8 mouse cellular contexts compared by ENCODE assay signal in the genomic region with DNA sequence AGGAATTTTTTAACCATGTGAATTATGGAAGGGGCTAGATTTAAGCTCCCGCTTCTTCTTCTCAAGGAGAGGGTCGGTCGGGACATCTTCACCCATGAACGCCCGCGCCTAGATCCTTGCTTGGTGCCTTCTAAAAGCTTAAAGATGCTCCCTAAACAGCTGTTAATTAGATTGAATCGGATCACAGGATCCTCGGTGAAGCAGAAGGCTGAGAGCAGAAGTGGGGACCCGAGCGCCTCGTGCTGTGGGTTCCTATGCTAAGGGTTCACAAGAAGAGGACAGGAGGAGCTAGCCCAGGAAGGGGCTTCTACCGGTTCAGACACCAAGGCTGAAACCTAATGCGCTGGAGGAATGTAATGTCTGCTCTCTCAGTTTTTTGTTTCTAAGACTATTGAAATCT. TPM values are rescaled to one million over a fixed set of nuclear protein-coding genes. Genes with fewer than 3 reads are reported as not detected.
DNase-seq lines count a peak whose midpoint lies in the region; ATAC-seq and TF ChIP-seq lines count a peak whose summit lies in the region.

No protein-coding gene starts in this region.

- peaks cover 11% of the 10 kb centered on the region; the same call in 1 of the 2 replicates for H3K4me1 ChIP-seq in lung, embryonic 16.5 days (replicated peaks; ENCODE audit: control insufficient read depth, insufficient read depth, low read length)
- H3K4me1 ChIP-seq in lung, adult 2 months (ENCODE audit: control insufficient read depth, insufficient read depth, low read length): no peaks in the 10 kb centered on the region
- H3K4me1 ChIP-seq in limb, embryonic 12.5 days (replicated peaks): peaks cover 18% of the 10 kb centered on the region
- H3K4me1 ChIP-seq in stomach, embryonic 16.5 days (ENCODE audit: control insufficient read depth, insufficient read depth, low read length): peaks cover 9% of the 10 kb centered on the region; the same call in 1 of the 2 replicates

- H3K4me3 ChIP-seq in lung, embryonic 16.5 days (ENCODE audit: low read length): peak overlapping the region; percentile 63; the same call in 1 of the 2 replicates
- no peak overlapping the region for H3K4me3 ChIP-seq in lung, adult 2 months (replicated peaks; ENCODE audit: extremely low read depth, low read depth, low read length)
- H3K4me3 ChIP-seq in limb, embryonic 12.5 days (replicated peaks): peak overlapping the region; percentile 71
- H3K4me3 ChIP-seq in stomach, embryonic 16.5 days (replicated peaks; ENCODE audit: low read length): peak overlapping the region; percentile 68; the same call in 1 of the 2 replicates

- no peaks in the 10 kb centered on the region for H3K9me3 ChIP-seq in lung, embryonic 16.5 days (ENCODE audit: control insufficient read depth, low read length)
- 0 out of 2 replicates have a peak, but pooled peaks cover 4% of the 10 kb centered on the region for H3K9me3 ChIP-seq in limb, embryonic 12.5 days
- no peaks in the 10 kb centered on the region for H3K9me3 ChIP-seq in stomach, embryonic 16.5 days (replicated peaks; ENCODE audit: control insufficient read depth, low read length)

- 16% methylated on average over 13 of the region's 13 CpGs for WGBS in lung, embryonic 16.5 days
- 20% methylated on average over 13 of the region's 13 CpGs for WGBS in lung, adult 2 months
- WGBS in limb, embryonic 12.5 days: 14% methylated on average over 13 of the region's 13 CpGs
- 17% methylated on average over 13 of the region's 13 CpGs for WGBS in stomach, embryonic 16.5 days

- peaks cover 46% of the 10 kb centered on the region for H3K27me3 ChIP-seq in lung, embryonic 16.5 days (ENCODE audit: control insufficient read depth, insufficient read depth, low read depth, low read length)
- peaks cover 67% of the 10 kb centered on the region for H3K27me3 ChIP-seq in limb, embryonic 12.5 days
- peaks cover 37% of the 10 kb centered on the region for H3K27me3 ChIP-seq in stomach, embryonic 16.5 days (ENCODE audit: control insufficient read depth, insufficient read depth, low read length)

- H3K9ac ChIP-seq in lung, embryonic 16.5 days (ENCODE audit: low read length): no peak overlapping the region
- peak overlapping the region; percentile 65; the same call in 1 of the 2 replicates for H3K9ac ChIP-seq in limb, embryonic 12.5 days (replicated peaks)
- H3K9ac ChIP-seq in stomach, embryonic 16.5 days (ENCODE audit: low read length): no peak overlapping the region

- no peak for TF ChIP-seq POLR2A in lung, adult 2 months (IDR thresholded peaks at IDR 0.05; ENCODE audit: borderline replicate concordance, extremely low read depth, low read depth, low read length)

- peak; percentile 55 for DNase-seq in heart, adult 11 months
- no peak for DNase-seq in heart, adult 9 months (ENCODE audit: low spot score in 2 of 2)
- DNase-seq in lung, adult 2 months: no peak
- no peak for DNase-seq in thymus, postnatal 10 days (ENCODE audit: low spot score in 2 of 2)
- no peak for DNase-seq in left cerebral cortex, adult 11 months (ENCODE audit: low spot score)

- peak overlapping the region; percentile 98 for H3K4me2 ChIP-seq in lung, embryonic 16.5 days (ENCODE audit: low read depth, low read length)
- peak overlapping the region; percentile 99 for H3K4me2 ChIP-seq in limb, embryonic 12.5 days
- H3K4me2 ChIP-seq in stomach, embryonic 16.5 days (ENCODE audit: low read depth, low read length): peak overlapping the region; percentile 99

- no peak for TF ChIP-seq CTCF in lung, adult 2 months (IDR thresholded peaks at IDR 0.05; ENCODE audit: insufficient read depth, low read length)

- no peak overlapping the region for H3K27ac ChIP-seq in lung, embryonic 16.5 days (ENCODE audit: low read length)
- no peak overlapping the region for H3K27ac ChIP-seq in limb, embryonic 12.5 days
- no peak overlapping the region for H3K27ac ChIP-seq in stomach, embryonic 16.5 days (ENCODE audit: low read length)

- no peak for ATAC-seq in lung, embryonic 16.5 days (ENCODE audit: low read depth)
- no peak for ATAC-seq in limb, embryonic 12.5 days (ENCODE audit: insufficient number of reproducible peaks, insufficient read depth, low FRiP score, low TSS enrichment, low read depth)
- ATAC-seq in stomach, embryonic 16.5 days (ENCODE audit: insufficient read depth, low FRiP score): no peak

- no peaks in the 10 kb centered on the region for H3K36me3 ChIP-seq in lung, embryonic 16.5 days (ENCODE audit: control insufficient read depth, insufficient read depth, low read length)
- H3K36me3 ChIP-seq in limb, embryonic 12.5 days: no peaks in the 10 kb centered on the region
- no peaks in the 10 kb centered on the region for H3K36me3 ChIP-seq in stomach, embryonic 16.5 days (ENCODE audit: control insufficient read depth, insufficient read depth, low read length)

RNA-seq across cellular contexts. Expression of gene Dgki, which starts 0.5 kb away (rescaled TPM):
- polyA plus RNA-seq in lung, embryonic 16.5 days (2015; fragmentation: Nextera tagmentation; extraction: Ambion mirVana): 0.58 and 0.67 TPM in 2 replicates
- 0.06 and 0.09 TPM in 2 replicates for polyA plus RNA-seq in lung, adult 2 months (2012; rRNA removed)
- polyA plus RNA-seq in limb, embryonic 12.5 days (2016; fragmentation: Nextera tagmentation; extraction: Ambion mirVana): 1.0 TPM in 2 replicates
- polyA plus RNA-seq in stomach, embryonic 16.5 days (2015; fragmentation: Nextera tagmentation; extraction: Ambion mirVana): 0.82 and 0.94 TPM in 2 replicates
